Mouse (Mus musculus): ENCODE measurements around the gene Adgrg2.

GRCm38 (mm10) chrX:160418397-160418796, 27.9 kb downstream of the Adgrg2 start:
- TF ChIP-seq CTCF (IDR thresholded peaks at IDR 0.05; ENCODE audit: borderline replicate concordance, insufficient read depth, low read length) (no peak), POLR2A (IDR thresholded peaks at IDR 0.05; ENCODE audit: low read depth, low read length) (no peak)

Data from embryonic fibroblast, embryonic 13.5 days (primary cell).